Mouse (Mus musculus) cerebellum, adult 2 months (tissue): ENCODE results near the gene Trim15. TPM values are rescaled to one million over a fixed set of nuclear protein-coding genes. Genes with fewer than 3 reads are reported as not detected.
"Not testable (repeated sequence)": the region's sequence is repeated elsewhere in the genome, so short reads cannot be mapped to it uniquely, and the experiment has no call there.

Source experiments
- DNase-seq, 2 experiments: peaks; one replicate each; pipeline ENCODE4 v3.0.0; 2021
- H3K27ac ChIP-seq: fragments of 200-500 bp; 2 replicates; pipeline ENCODE4 v1.5.1; 2012; ENCODE audit warnings: low read length, control low read depth, inconsistent platforms; ENCODE audit not compliant: insufficient read depth
- H3K27me3 ChIP-seq: fragments of 200-500 bp; 2 replicates; pipeline ENCODE4 v1.6.1; 2012; ENCODE audit warnings: inconsistent platforms, mild to moderate bottlenecking, low read length, moderate library complexity; ENCODE audit not compliant: control insufficient read depth, insufficient read depth
- H3K4me1 ChIP-seq: fragments of 200-500 bp; 2 replicates; pipeline ENCODE4 v1.6.1; 2011; ENCODE audit warnings: low read length; ENCODE audit not compliant: control insufficient read depth, insufficient read depth
- H3K4me3 ChIP-seq: fragments of 200-500 bp; replicated peaks from 2 replicates; pipeline ENCODE3; 2011; ENCODE audit warnings: mild to moderate bottlenecking, low read depth, low read length, control low read depth; ENCODE audit not compliant: insufficient read depth
- CTCF ChIP-seq: fragments of 200-500 bp; IDR thresholded peaks from 2 replicates; pipeline ENCODE4 v1.5.1; 2011; ENCODE audit warnings: low read depth, mild to moderate bottlenecking, control low read depth, low read length, moderate library complexity, borderline replicate concordance; ENCODE audit not compliant: insufficient read depth
- POLR2A ChIP-seq: fragments of 200-500 bp; IDR thresholded peaks from 2 replicates; pipeline ENCODE4 v1.6.1; 2011; ENCODE audit warnings: low read length, control low read depth, borderline replicate concordance; ENCODE audit not compliant: insufficient read depth
- WGBS: fragments of 180-500 bp; shearing (Covaris S2); methylation state at CpG from one replicate; pipeline ENCODE4 v1.1.7; 2018; 5-methylcytosine and 5-hydroxymethylcytosine counted together
- polyA plus RNA-seq: library from polyadenylated mRNA; depleted of rRNA; stranded (reverse); fragments of >200 nt; gene quantifications from 2 replicates; pipeline ENCODE4 v1.2.3, GENCODE M21; 2012

Trim15 gene
- polyA plus RNA-seq, 1 experiment = 0.15 TPM

GRCm38 (mm10) chr17:36900001-36900400, 33.0 kb upstream of the Trim15 start:
- TF ChIP-seq POLR2A = no peak
- no peak for TF ChIP-seq CTCF
- WGBS = 38% methylated on average over 5 of the region's 5 CpGs
- Histone ChIP-seq H3K27ac (no peak overlapping the region), H3K4me1 (no peaks in the 10 kb centered on the region), H3K27me3 (no peaks in the 10 kb centered on the region), H3K4me3 (no peak overlapping the region)
- no peak for DNase-seq

- WGBS = 84% methylated on average over 4 of the region's 4 CpGs
- TF ChIP-seq POLR2A (no peak), CTCF (no peak)
- DNase-seq = no peak
Measured at GRCm38 (mm10) chr17:36899376-36899775, 32.4 kb upstream of the Trim15 start.

GRCm38 (mm10) chr17:36897552-36898205, 30.7 kb upstream of the Trim15 start, which contains the start of gene Trim31:
TSS of gene Trim31 (plus strand) at chr17:36898118.
- TF ChIP-seq POLR2A (no peak), CTCF (no peak)
- Histone ChIP-seq H3K4me1 (no peaks in the 10 kb centered on the region), H3K27me3 (no peaks in the 10 kb centered on the region), H3K27ac (no peak within 1 kb of the TSS), H3K4me3 (no peak within 1 kb of the TSS)
- no peak for DNase-seq
- 73% methylated on average over 6 of the region's 6 CpGs for WGBS

More at GRCm38 (mm10) chr17:36899376-36899775, 32.4 kb upstream of the Trim15 start:
- Histone ChIP-seq H3K27me3 (no peaks in the 10 kb centered on the region), H3K4me1 (no peaks in the 10 kb centered on the region), H3K27ac (no peak overlapping the region), H3K4me3 (no peak overlapping the region)

GRCm38 (mm10) chr17:36897065-36897464, 30.1 kb upstream of the Trim15 start:
- H3K27ac ChIP-seq = no peak overlapping the region
- no peak for DNase-seq
- TF ChIP-seq CTCF = no peak
- TF ChIP-seq POLR2A = no peak

GRCm38 (mm10) chr17:36896583-36896982, 29.6 kb upstream of the Trim15 start:
- 92% methylated on average over 1 of the region's 1 CpGs for WGBS
- DNase-seq = peak; percentile 23 to 30
- Histone ChIP-seq H3K4me3 (no peak overlapping the region), H3K27me3 (no peaks in the 10 kb centered on the region), H3K27ac (no peak overlapping the region), H3K4me1 (no peaks in the 10 kb centered on the region)
- TF ChIP-seq POLR2A = no peak
- TF ChIP-seq CTCF = peak; percentile 55; the same call in 1 of the 2 replicates

More at GRCm38 (mm10) chr17:36897065-36897464, 30.1 kb upstream of the Trim15 start:
- no peak overlapping the region for H3K4me3 ChIP-seq
- no peaks in the 10 kb centered on the region for H3K4me1 ChIP-seq
- H3K27me3 ChIP-seq = no peaks in the 10 kb centered on the region

GRCm38 (mm10) chr17:36893387-36893786, 26.4 kb upstream of the Trim15 start:
- DNase-seq = no peak
- no peak overlapping the region for H3K27ac ChIP-seq
- TF ChIP-seq CTCF (no peak), POLR2A (no peak)
- H3K4me3 ChIP-seq = no peak overlapping the region
- H3K4me1 ChIP-seq = no peaks in the 10 kb centered on the region
- no peaks in the 10 kb centered on the region for H3K27me3 ChIP-seq
- 82% methylated on average over 5 of the region's 5 CpGs for WGBS

GRCm38 (mm10) chr17:36892362-36892761, 25.4 kb upstream of the Trim15 start:
- peak; percentile 23 to 25 for DNase-seq
- no peak overlapping the region for H3K4me3 ChIP-seq
- H3K27me3 ChIP-seq = no peaks in the 10 kb centered on the region
- no peaks in the 10 kb centered on the region for H3K4me1 ChIP-seq
- no peak overlapping the region for H3K27ac ChIP-seq
- TF ChIP-seq CTCF = peak; percentile 63; the same call in 1 of the 2 replicates
- no peak for TF ChIP-seq POLR2A
- 3% methylated on average over 2 of the region's 2 CpGs for WGBS

- WGBS = 84% methylated on average over 1 of the region's 1 CpGs
Measured at GRCm38 (mm10) chr17:36891496-36891895, 24.5 kb upstream of the Trim15 start.

More at GRCm38 (mm10) chr17:36891496-36891895, 24.5 kb upstream of the Trim15 start:
- H3K27me3 ChIP-seq, H3K4me1 ChIP-seq, DNase-seq, H3K27ac ChIP-seq, H3K4me3 ChIP-seq: not testable (repeated sequence)
